Mouse (Mus musculus): Measurements from ENCODE around the gene Ankra2.

The Ankra2 gene

GRCm38 (mm10) chr13:98262636-98263457 is at the start of gene Ankra2, which contains the start of gene Utp15:
Gene Ankra2, plus strand, starts transcription at chr13:98263074.
Gene Utp15, minus strand, starts transcription at chr13:98263041.
- DNase-seq (ENCODE audit: low spot score), result peak; percentile 96

GRCm38 (mm10) chr13:98222848-98223247 is 40.0 kb upstream of the Ankra2 start:
- DNase-seq (ENCODE audit: low spot score), result no peak

GRCm38 (mm10) chr13:98226225-98226624 is 36.6 kb upstream of the Ankra2 start:
- no peak for DNase-seq (ENCODE audit: low spot score)

DNA sequence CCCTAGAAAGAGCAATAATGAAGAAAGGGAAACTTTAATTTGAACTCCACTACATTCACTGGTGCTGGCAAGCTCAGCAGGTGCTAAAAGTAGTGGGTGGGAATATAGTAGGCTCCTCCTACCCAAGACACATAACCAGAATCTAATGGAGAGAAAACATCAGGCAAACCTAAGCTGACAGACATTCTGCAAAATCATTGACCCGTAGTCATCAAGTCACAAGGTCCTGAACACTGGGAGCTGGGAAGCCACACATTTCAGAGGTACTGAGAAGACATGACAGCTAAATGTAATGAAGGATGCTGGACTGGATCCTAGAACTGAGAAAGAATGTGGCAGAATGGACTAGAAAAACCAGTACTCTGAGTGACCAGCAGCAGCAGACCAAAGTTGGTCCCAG is 32.4 kb upstream of the Ankra2 start:
- no peak for DNase-seq (ENCODE audit: low spot score)

GRCm38 (mm10) chr13:98235451-98235850 is 27.4 kb upstream of the Ankra2 start:
- no peak for DNase-seq (ENCODE audit: low spot score)

- peak; percentile 21 for DNase-seq (ENCODE audit: low spot score)
These were observed 22.8 kb upstream of the Ankra2 start for GRCm38 (mm10) chr13:98239978-98240641.

DNA sequence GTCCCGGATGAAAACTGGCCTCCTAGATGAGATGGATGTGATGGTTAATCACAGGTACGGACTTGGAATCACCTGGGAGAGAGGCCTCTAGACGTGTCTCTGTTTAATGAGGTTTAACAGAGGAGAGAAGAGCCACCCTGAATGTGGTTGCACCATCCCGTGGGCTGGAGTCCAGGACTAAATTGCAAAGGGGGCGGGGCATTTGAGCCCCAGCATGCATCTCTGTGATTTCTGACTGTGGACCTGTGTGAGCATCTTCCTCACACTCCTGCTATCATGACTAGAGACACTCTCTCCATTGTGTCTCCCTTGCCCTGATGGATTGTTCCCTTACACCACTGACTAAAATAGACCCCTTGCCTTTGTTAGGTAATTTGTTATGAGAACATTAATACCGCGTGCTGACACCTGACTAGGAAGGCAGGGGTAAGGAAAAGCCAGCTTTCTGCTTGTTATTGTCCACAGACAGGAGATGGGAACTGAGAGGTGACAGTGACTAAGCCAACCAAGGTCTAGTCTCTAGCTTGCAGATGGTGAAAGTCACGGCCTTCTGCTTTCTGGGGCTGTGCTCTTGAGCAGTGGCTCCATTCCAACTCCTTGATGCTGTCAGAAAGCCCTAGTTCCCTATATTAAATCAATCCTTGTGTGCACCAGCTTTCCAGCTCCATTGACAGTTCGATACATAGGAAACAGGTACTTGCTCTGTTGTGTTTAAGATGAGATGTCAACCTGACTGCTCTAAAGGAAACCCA is 21.2 kb upstream of the Ankra2 start:
- no peak for DNase-seq (ENCODE audit: low spot score)

- DNase-seq (ENCODE audit: low spot score), result no peak
These were observed 18.1 kb upstream of the Ankra2 start for GRCm38 (mm10) chr13:98244571-98245350.

DNA sequence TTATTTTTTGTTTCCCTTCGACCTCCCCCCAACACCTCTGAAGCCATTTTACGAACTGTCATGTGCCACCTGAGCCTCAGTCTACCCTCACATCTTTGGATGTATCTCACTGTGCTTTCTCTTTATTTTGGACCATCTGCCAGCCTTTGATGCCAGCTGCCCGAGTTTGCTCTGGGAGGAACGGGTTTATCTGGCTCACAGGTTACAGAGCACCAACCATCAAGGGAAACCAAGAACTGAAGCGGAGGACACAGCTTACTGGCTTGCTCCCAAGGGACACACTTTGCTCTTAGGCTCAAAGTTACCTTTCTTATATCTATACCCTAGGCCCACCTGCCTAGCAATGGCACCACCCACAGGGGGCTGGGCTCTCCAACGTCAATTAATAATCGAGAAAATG is 17.5 kb upstream of the Ankra2 start:
- no peak for DNase-seq (ENCODE audit: low spot score)

DNA sequence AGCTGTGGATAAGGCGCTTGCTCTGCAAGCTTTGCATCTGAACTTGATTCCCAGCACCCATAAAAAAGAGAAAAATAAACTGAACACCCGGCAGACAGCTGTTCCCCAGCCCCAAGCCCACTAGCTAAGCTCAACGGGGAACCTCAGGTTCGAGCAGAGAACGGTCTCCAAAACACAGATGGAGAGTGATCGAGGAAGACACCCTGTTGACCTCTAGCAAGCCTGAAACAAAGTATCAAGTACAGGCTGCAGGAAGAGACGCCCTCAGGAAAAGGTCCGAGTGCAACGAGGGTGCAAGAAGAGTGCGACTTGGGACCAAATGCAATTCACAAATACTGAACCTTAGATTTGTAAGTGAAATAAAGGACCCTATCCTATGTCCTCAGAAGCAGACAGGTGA is 13.3 kb upstream of the Ankra2 start:
- no peak for DNase-seq (ENCODE audit: low spot score)

- no peak for DNase-seq (ENCODE audit: low spot score)
These were observed 8.0 kb upstream of the Ankra2 start for GRCm38 (mm10) chr13:98254921-98255320.

DNA sequence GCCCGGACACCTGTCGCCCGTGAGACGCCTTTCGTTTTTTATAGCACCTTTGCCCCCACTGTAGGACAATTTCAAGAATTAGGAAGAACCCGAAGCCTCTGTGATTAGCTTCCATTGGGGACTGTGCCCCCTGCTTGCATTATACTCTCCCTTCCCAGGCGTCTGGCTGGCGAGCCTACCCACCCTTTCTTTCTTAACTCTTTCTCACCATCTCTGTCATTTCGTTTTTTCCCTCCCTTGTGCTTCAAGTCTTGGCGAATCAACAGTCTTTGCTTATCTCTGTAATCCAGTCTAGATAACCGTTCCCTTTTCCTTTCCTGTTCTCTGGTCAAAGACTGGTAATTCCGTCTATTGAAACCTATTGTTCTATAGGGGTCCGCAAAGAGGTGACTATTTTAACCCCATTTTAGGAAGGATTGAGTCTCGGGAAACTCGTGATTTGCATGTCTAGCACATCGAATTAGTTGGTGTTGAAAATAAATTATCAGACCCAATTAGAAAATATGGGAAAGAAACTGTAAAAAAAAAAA is 649 bp downstream of the Ankra2 start:
- no peak for DNase-seq (ENCODE audit: low spot score)

- DNase-seq (ENCODE audit: low spot score), result no peak
These were observed 1.2 kb downstream of the Ankra2 start for GRCm38 (mm10) chr13:98264111-98264510.

GRCm38 (mm10) chr13:98274023-98274422 is 11.1 kb downstream of the Ankra2 start:
- no peak for DNase-seq (ENCODE audit: low spot score)

GRCm38 (mm10) chr13:98275646-98276045 is 12.8 kb downstream of the Ankra2 start:
- no peak for DNase-seq (ENCODE audit: low spot score)

GRCm38 (mm10) chr13:98276253-98276652 is 13.4 kb downstream of the Ankra2 start:
- no peak for DNase-seq (ENCODE audit: low spot score)

GRCm38 (mm10) chr13:98277501-98277900 is 14.6 kb downstream of the Ankra2 start:
- no peak for DNase-seq (ENCODE audit: low spot score)

GRCm38 (mm10) chr13:98279686-98280085 is 16.8 kb downstream of the Ankra2 start, which contains the start of gene Gm21976:
Gene Gm21976, plus strand, starts transcription at chr13:98279887.
- no peak for DNase-seq (ENCODE audit: low spot score)

DNA sequence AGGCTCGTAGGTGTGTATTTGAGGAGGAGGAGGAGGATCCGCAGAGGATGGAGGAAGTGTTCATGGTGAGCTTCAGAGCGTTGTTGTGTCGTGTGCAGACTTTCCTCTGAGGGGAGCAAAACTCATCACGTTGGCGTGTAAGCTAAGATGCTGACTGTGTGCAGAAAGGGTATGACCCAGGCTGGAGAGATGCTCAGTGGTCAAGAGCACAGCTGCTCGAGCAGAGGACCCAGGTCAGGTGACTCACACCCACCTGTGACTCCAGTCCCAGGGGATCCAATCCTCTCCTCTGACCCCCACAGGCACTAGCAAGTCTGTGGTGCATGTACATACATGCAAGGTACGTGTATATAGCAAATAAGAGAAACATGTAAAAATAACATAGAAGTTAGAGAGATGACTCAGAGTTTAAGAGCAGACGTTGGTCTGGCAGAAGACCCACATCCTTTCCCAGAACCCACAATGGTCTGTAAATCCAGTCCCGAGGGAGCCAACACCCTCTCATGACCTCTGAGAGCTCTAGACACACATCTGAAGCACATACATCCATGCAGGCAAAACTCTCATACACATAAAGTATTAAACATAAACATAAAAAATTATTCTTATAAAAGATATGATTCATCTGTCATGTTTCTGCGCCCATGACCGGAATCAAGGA is 18.2 kb downstream of the Ankra2 start:
- no peak for DNase-seq (ENCODE audit: low spot score)

- no peak for DNase-seq (ENCODE audit: low spot score)
These were observed 27.8 kb downstream of the Ankra2 start for GRCm38 (mm10) chr13:98290719-98291118.

- no peak for DNase-seq (ENCODE audit: low spot score)
These were observed 28.8 kb downstream of the Ankra2 start for GRCm38 (mm10) chr13:98291712-98292111.

Data from T-cell, adult 2 months (primary cell).